Mouse (Mus musculus) forebrain, embryonic 15.5 days (tissue): Measurements from ENCODE around the gene Grik2. TPM values are rescaled to one million over a fixed set of nuclear protein-coding genes. Genes with fewer than 3 reads are reported as not detected.

ENCODE experiments used
- ATAC-seq: fragments of 200-750 bp; cut with Nextera tagmentation; replicated peaks from 2 replicates; pipeline ENCODE4 v1.8.0; 2017; ENCODE audit warnings: mild to moderate bottlenecking, moderate TSS enrichment, moderate library complexity
- H3K27ac ChIP-seq: fragments of 300-500 bp; sonication (generic); replicated peaks from 2 replicates; pipeline ENCODE4 v1.5.1; 2015; ENCODE audit warnings: mild to moderate bottlenecking, inconsistent platforms
- H3K27me3 ChIP-seq: fragments of 300-500 bp; sonication (generic); 2 replicates; pipeline ENCODE4 v1.6.1; 2015; ENCODE audit warnings: inconsistent platforms
- H3K36me3 ChIP-seq: fragments of 300-500 bp; sonication (generic); 2 replicates; pipeline ENCODE4 v1.6.1; 2015; ENCODE audit warnings: mild to moderate bottlenecking, inconsistent platforms
- H3K4me1 ChIP-seq: fragments of 300-500 bp; sonication (generic); 2 replicates; pipeline ENCODE4 v1.6.1; 2015; ENCODE audit warnings: inconsistent platforms
- H3K4me2 ChIP-seq: fragments of 300-500 bp; sonication (generic); replicated peaks from 2 replicates; pipeline ENCODE4 v1.6.1; 2015; ENCODE audit warnings: mild to moderate bottlenecking, inconsistent platforms
- H3K4me3 ChIP-seq: fragments of 300-500 bp; sonication (generic); 2 replicates; pipeline ENCODE4 v1.5.1; 2015; ENCODE audit warnings: mild to moderate bottlenecking, inconsistent platforms
- H3K9ac ChIP-seq: fragments of 300-500 bp; sonication (generic); replicated peaks from 2 replicates; pipeline ENCODE4 v1.6.1; 2015; ENCODE audit warnings: mild to moderate bottlenecking, inconsistent platforms
- H3K9me3 ChIP-seq: fragments of 300-500 bp; sonication (generic); 2 replicates; pipeline ENCODE4 v1.6.1; 2016; ENCODE audit warnings: inconsistent platforms
- polyA plus RNA-seq: library from polyadenylated mRNA; unstranded; fragments of >200 nt; fragmentation: Nextera tagmentation; extraction: Ambion mirVana; gene quantifications from 2 replicates; pipeline ENCODE4 v1.2.1, GENCODE M21; 2015

Grik2 gene
- polyA plus RNA-seq, 1 experiment from 2014 or later: 32.7 TPM

- ATAC-seq: no peak
- no peak overlapping the region for H3K9ac ChIP-seq
- no peak overlapping the region for H3K4me3 ChIP-seq
- H3K4me2 ChIP-seq: no peak overlapping the region
- H3K27ac ChIP-seq: no peak overlapping the region
- no peaks in the 10 kb centered on the region for H3K4me1 ChIP-seq
- no peaks in the 10 kb centered on the region for H3K9me3 ChIP-seq
- H3K36me3 ChIP-seq: no peaks in the 10 kb centered on the region
- no peaks in the 10 kb centered on the region for H3K27me3 ChIP-seq
Observed at GRCm38 (mm10) chr10:49049391-49049790, 739.2 kb downstream of the Grik2 start.
